Mouse (Mus musculus) retina, embryonic 14.5 days (tissue): ENCODE results near the gene Lrrc43.
A peak's percentile ranks its signal among the peaks of the same experiment; 100 is the strongest.

ENCODE experiments used
- DNase-seq: peaks from one replicate; pipeline ENCODE4 v3.0.0-alpha.2; 2015; ENCODE audit warnings: low spot score

Lrrc43 gene

DNA sequence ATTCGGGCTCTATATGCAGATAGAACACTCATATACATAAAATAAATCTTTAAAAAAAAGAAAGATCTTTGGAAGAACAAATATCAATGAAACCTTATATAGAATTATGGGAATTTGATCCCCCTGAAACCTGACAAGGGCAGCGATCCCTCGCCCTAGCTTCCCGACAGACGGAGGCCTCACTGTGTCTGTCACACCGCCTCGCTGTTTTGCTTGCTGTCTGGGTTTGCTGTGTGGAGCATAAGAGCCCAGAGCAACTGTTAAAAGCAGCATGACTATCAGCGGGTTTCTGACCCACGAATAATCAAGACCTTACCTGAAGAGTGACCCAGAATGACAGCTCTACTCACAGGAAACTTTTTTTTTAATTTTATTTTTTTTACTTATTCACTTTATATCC is 31.6 kb downstream of the Lrrc43 start:
- DNase-seq = no peak

GRCm38 (mm10) chr5:123521621-123522020 is 32.5 kb downstream of the Lrrc43 start:
- DNase-seq = no peak

- DNase-seq = no peak
Measured at GRCm38 (mm10) chr5:123522166-123522565, 33.1 kb downstream of the Lrrc43 start.

DNA sequence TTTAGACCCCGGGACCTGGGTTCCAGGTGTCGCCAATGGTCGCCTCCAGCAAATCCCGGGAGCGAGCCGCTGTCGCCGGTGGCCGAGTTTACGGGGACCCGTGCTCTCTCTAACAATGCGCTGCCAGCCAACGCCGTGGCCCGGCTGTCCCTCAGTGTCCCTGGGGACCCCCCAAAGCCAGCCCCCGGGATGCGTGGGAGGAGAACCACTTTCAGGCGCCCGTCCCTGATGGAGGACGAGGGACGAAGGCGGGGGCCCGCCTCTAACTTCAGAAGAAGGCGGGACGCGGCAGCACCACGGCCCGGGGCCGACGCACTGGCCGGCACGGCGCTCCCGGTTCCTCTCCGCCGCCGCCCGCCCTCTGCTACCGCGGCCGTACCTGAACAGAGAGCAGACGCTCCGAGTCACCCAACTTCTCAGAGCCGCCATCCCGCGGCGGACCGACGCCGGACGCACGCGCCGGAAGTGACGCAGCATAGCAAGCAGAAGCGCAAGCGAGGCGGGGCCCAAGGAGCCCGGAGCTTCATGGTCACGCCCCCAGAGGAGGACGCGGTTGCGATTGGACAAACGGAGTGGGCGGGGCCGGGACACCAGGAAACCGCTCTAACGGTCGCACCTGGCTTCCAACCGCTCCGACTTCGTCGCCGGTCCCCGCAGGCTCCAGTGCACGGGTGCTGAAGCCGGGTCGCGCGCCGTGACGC is 34.7 kb downstream of the Lrrc43 start, which contains the start of gene Diablo:
TSS of gene Diablo (minus strand) at position 485 of the 701 bp plus-strand sequence.
- DNase-seq = peak; percentile 100

- DNase-seq = peak; percentile 87
Measured at GRCm38 (mm10) chr5:123524393-123524750, 35.3 kb downstream of the Lrrc43 start.

DNA sequence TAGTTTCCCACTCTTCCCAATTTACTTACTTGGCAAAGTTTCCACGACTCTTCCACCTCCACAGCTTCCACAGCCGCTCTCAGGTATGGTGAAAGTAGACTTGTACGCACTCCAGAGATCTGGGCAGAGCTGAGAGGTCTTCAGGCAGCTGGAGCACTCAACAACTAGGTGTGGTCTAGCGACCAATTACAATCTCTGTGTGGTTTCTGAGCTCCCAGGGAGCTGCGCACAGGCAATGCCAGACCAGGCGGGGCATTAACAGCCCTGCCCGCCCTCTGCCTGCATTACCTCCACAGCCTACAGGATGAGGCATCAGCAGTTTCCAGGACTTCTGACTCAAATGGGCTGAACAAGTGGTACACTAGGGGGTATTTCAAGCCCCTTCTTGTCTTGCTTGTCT is 36.2 kb downstream of the Lrrc43 start, which contains the start of gene Gm49027:
TSS of gene Gm49027 (minus strand) at position 208 of the 400 bp plus-strand sequence.
- DNase-seq = no peak

- no peak for DNase-seq
Measured at GRCm38 (mm10) chr5:123525916-123526495, 36.9 kb downstream of the Lrrc43 start.

DNA sequence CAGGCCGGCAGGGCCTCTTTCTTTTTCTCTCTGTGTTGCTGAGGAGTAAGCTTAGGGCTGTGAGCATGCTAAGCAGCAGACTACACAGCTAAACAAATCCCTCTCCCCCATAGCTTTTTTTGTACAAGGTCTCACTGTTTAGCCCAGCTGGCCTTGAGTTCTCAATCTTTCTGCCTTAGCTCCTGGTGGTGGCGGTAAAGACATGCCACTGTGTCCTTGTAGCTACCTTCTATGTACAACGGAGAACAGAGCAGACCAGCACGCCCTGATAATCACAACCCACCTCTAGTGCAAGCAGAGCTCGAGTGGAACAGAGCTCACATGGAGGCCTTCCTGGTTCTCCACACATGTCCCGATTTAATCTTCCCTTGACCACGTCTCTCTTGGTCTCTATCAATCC is 39.5 kb downstream of the Lrrc43 start:
- no peak for DNase-seq

GRCm38 (mm10) chr5:123530056-123530455 is 41.0 kb downstream of the Lrrc43 start:
- no peak for DNase-seq

DNA sequence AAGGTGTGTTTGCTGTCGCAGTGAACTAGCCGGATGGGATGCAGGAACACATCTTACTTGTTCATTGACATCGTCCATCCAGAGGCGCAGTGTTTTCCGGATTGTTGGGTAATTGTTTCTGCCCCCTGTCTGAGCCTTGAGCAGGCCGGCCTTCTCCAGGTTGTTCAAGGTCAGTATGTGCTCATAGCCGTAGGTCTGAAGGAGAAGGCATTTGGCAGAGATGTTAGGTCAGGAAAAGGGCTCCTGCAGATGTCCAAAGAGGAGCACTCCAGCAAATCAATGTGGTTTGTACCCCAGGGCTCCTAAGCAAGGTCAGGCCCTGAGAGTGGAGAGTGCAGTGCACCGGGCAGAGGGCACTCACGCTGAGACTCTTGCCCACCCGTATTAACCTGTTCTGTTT is 44.7 kb downstream of the Lrrc43 start:
- no peak for DNase-seq

GRCm38 (mm10) chr5:123555693-123556092 is 66.6 kb downstream of the Lrrc43 start:
- DNase-seq = no peak

DNA sequence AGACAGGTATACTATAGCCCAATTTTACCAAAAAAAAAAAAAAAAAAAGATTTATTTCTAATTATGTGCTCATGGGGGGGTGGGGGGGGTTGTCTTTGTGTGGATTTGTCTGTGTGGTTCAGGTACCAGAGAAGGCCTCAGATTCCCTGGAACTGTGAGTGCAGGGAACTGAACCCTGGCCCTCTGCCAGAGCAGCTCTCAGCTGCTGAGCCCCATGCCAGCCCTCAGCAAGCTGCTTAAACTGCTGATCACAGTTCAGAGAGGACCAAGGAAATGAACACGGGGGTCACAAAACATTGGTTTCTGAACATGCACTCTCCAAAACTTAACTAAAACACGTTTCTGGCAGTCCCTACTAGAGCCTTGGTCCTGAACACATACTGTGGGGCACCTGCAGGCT is 67.3 kb downstream of the Lrrc43 start:
- no peak for DNase-seq
